Mouse (Mus musculus) hindbrain, embryonic 16.5 days (tissue): ENCODE measurements around the gene Cfap157. TPM values are rescaled to one million over a fixed set of nuclear protein-coding genes. Genes with fewer than 3 reads are reported as not detected.

ENCODE experiments used
- ATAC-seq: fragments of 200-750 bp; cut with Nextera tagmentation; 2 replicates; pipeline ENCODE4 v1.8.0; 2017; ENCODE audit warnings: moderate TSS enrichment, moderate library complexity
- H3K27ac ChIP-seq: fragments of 300-500 bp; sonication (generic); 2 replicates; pipeline ENCODE4 v1.5.1; 2014; ENCODE audit warnings: low read depth, mild to moderate bottlenecking, control low read depth, low read length, moderate library complexity
- H3K27me3 ChIP-seq: fragments of 300-500 bp; sonication (generic); replicated peaks from 2 replicates; pipeline ENCODE4 v1.6.1; 2014; ENCODE audit warnings: low read length; ENCODE audit not compliant: control insufficient read depth, insufficient read depth
- H3K36me3 ChIP-seq: fragments of 300-500 bp; sonication (generic); 2 replicates; pipeline ENCODE4 v1.6.1; 2014; ENCODE audit warnings: mild to moderate bottlenecking, low read length, moderate library complexity, mixed read lengths; ENCODE audit not compliant: control insufficient read depth, insufficient read depth
- H3K4me1 ChIP-seq: fragments of 300-500 bp; sonication (generic); 2 replicates; pipeline ENCODE4 v1.6.1; 2014; ENCODE audit warnings: low read depth, low read length; ENCODE audit not compliant: control insufficient read depth, insufficient read depth
- H3K4me2 ChIP-seq: fragments of 300-500 bp; sonication (generic); 2 replicates; pipeline ENCODE4 v1.6.1; 2014; ENCODE audit warnings: mild to moderate bottlenecking, low read length, control low read depth, moderate library complexity
- H3K4me3 ChIP-seq: fragments of 300-500 bp; sonication (generic); 2 replicates; pipeline ENCODE4 v1.5.1; 2014; ENCODE audit warnings: mild to moderate bottlenecking, low read length, control low read depth, moderate library complexity
- H3K9ac ChIP-seq: fragments of 300-500 bp; sonication (generic); 2 replicates; pipeline ENCODE4 v1.6.1; 2014; ENCODE audit warnings: low read depth, mild to moderate bottlenecking, control low read depth, low read length, moderate library complexity
- H3K9me3 ChIP-seq: fragments of 300-500 bp; sonication (generic); 2 replicates; pipeline ENCODE4 v1.6.1; 2014; ENCODE audit warnings: mild to moderate bottlenecking, low read length, moderate library complexity; ENCODE audit not compliant: control insufficient read depth
- whole genome bisulfite sequencing: fragments of 180-500 bp; shearing (Covaris S2); extraction: QIAGEN DNeasy Blood & Tissue Kit; methylation state at CpG from one replicate; pipeline ENCODE4 v1.1.7; 2014; 5-methylcytosine and 5-hydroxymethylcytosine counted together
- polyA plus RNA-seq: library from polyadenylated mRNA; unstranded; fragments of >200 nt; fragmentation: Nextera tagmentation; extraction: Ambion mirVana; gene quantifications from 2 replicates; pipeline ENCODE4 v1.2.1, GENCODE M21; 2015

Gene Cfap157
- polyA plus RNA-seq, 1 experiment from 2014 or later = 1.1 TPM

GRCm38 (mm10) chr2:32775359-32776074 is 8.7 kb downstream of the Cfap157 start, which contains the start of the genes Ttc16 and Ptrh1:
TSS of gene Ttc16 (minus strand) at chr2:32775633.
TSS of gene Ptrh1 (plus strand) at chr2:32775786.
- Histone ChIP-seq H3K27ac (peak within 1 kb of the TSS; percentile 77), H3K9me3 (no peaks in the 10 kb centered on the region), H3K9ac (peak within 1 kb of the TSS; percentile 70), H3K4me2 (peak within 1 kb of the TSS; percentile 90), H3K27me3 (no peaks in the 10 kb centered on the region), H3K36me3 (no peaks in the 10 kb centered on the region), H3K4me1 (peaks cover 14% of the 10 kb centered on the region), H3K4me3 (peak within 1 kb of the TSS; percentile 69)
- under 1% methylated on average over 46 of the region's 46 CpGs for WGBS
- peak; percentile 99 for ATAC-seq

DNA sequence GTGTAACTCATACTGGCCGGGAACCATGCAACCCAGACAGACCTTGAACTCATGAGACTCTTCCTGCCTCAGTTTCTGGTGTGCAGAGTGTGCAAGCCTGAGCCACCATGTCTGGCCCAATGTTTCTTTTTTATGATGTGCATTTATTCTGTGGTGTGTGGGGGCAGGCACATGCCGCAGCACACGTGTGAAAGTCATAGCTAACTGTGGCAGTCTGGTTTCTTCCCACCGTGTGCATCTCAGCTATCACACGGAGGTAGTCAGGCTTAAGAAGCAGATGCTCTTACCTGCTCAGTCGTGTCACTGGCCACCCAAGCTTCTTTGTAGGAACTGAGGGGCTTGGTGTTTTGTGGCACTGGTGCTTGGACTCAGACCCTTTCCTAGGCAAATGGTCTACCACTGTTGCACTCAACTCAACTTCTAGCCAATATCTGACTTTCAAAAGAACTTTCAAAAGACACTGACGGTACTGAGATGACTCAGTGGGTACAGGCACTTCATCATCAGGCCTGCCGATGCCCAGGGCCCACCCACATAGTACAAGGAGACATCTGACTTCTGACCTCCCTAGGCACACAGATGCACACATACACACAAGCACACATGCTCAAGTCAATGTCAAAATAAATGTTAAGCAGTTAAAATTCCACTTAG is 11.5 kb downstream of the Cfap157 start:
- 87% methylated on average over 8 of the region's 8 CpGs for WGBS

GRCm38 (mm10) chr2:32771886-32772285 is 12.3 kb downstream of the Cfap157 start:
- ATAC-seq = no peak
- no peak overlapping the region for H3K27ac ChIP-seq
- no peak overlapping the region for H3K4me2 ChIP-seq
- H3K27me3 ChIP-seq = no peaks in the 10 kb centered on the region
- H3K4me1 ChIP-seq = peaks cover 14% of the 10 kb centered on the region
- WGBS = 42% methylated on average over 12 of the region's 12 CpGs
- H3K4me3 ChIP-seq = no peak overlapping the region
- no peaks in the 10 kb centered on the region for H3K9me3 ChIP-seq
- H3K9ac ChIP-seq = no peak overlapping the region
- H3K36me3 ChIP-seq = no peaks in the 10 kb centered on the region

More for the DNA sequence above, 11.5 kb downstream of the Cfap157 start:
- no peak for ATAC-seq
- Histone ChIP-seq H3K4me1 (peaks cover 14% of the 10 kb centered on the region), H3K36me3 (no peaks in the 10 kb centered on the region), H3K27me3 (no peaks in the 10 kb centered on the region), H3K9me3 (no peaks in the 10 kb centered on the region), H3K9ac (no peak overlapping the region), H3K27ac (no peak overlapping the region), H3K4me2 (no peak overlapping the region), H3K4me3 (no peak overlapping the region)

GRCm38 (mm10) chr2:32769327-32770085 is 14.7 kb downstream of the Cfap157 start:
- H3K27ac ChIP-seq = no peak overlapping the region
- no peaks in the 10 kb centered on the region; the same call in 1 of the 2 replicates for H3K4me1 ChIP-seq
- no peak for ATAC-seq
- H3K9me3 ChIP-seq = no peaks in the 10 kb centered on the region
- WGBS = 60% methylated on average over 5 of the region's 5 CpGs
- no peak overlapping the region for H3K4me3 ChIP-seq
- H3K27me3 ChIP-seq = no peaks in the 10 kb centered on the region
- no peak overlapping the region for H3K9ac ChIP-seq
- no peaks in the 10 kb centered on the region for H3K36me3 ChIP-seq
- no peak overlapping the region for H3K4me2 ChIP-seq

DNA sequence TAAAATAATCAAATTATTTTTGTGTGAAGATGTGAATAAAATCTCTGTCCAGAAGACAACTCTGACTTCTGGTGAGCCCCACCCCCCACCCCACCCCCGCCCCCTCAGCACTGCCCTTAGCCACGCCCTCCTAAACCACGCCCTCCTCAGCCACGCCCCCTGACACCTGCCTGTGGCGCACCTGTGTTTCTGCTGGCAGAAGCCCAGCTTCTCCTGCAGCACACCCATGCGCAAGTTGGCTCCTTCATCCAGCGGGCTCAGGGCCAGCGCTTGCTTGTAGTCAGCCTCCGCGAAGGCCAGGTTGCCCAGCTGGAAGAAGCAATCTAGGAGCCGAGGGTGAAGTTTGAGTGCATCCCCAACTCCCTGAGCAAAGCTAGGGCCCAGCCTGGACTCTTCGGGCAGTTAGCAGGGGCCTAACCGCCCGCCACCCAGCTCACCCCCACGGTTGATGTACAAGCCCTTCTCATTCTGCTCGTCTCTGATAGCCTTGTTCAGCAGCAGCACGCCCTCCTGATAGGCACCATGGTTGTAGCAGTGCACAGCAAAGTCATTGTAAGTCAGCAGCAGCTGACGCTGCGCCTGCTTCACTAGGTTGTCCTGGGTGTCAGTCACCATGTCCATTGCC is 15.5 kb downstream of the Cfap157 start:
- H3K4me2 ChIP-seq = no peak overlapping the region
- H3K4me1 ChIP-seq = no peaks in the 10 kb centered on the region
- H3K9ac ChIP-seq = no peak overlapping the region
- no peaks in the 10 kb centered on the region for H3K27me3 ChIP-seq
- WGBS = 58% methylated on average over 19 of the region's 19 CpGs
- no peak overlapping the region for H3K4me3 ChIP-seq
- H3K9me3 ChIP-seq = no peaks in the 10 kb centered on the region
- ATAC-seq = no peak
- no peaks in the 10 kb centered on the region for H3K36me3 ChIP-seq
- H3K27ac ChIP-seq = no peak overlapping the region

DNA sequence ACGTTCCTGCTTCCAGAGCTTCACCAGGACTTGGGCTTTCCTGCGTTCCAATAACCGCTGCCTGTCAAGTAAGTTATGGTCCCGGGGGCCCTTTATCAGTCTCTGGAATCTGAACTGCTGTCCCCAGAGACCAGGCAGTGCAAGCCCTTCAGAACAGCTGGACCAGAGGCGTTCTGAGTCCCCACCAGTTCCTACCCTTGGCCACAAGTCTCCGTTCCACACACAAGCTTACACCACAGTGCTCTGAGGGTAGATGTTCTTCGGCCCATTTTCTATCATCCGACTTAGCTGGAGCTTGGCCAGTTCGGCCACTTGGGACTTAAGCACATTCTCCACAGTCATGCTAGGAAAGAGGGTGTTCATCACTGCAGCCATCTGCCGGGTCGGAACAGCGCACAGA is 17.0 kb downstream of the Cfap157 start:
- Histone ChIP-seq H3K36me3 (0 out of 2 replicates have a peak, but pooled peaks cover 4% of the 10 kb centered on the region), H3K9ac (no peak overlapping the region), H3K9me3 (no peaks in the 10 kb centered on the region), H3K4me3 (no peak overlapping the region), H3K4me1 (no peaks in the 10 kb centered on the region), H3K27me3 (no peaks in the 10 kb centered on the region), H3K27ac (no peak overlapping the region), H3K4me2 (no peak overlapping the region)
- WGBS = 73% methylated on average over 12 of the region's 12 CpGs
- no peak for ATAC-seq

- Histone ChIP-seq H3K36me3 (peaks cover 18% of the 10 kb centered on the region), H3K4me3 (no peak overlapping the region), H3K9me3 (no peaks in the 10 kb centered on the region), H3K27me3 (no peaks in the 10 kb centered on the region), H3K4me1 (peaks cover 7% of the 10 kb centered on the region), H3K9ac (no peak overlapping the region), H3K4me2 (no peak overlapping the region), H3K27ac (no peak overlapping the region)
- 87% methylated on average over 3 of the region's 3 CpGs for WGBS
- ATAC-seq = no peak
These were observed 20.9 kb downstream of the Cfap157 start for GRCm38 (mm10) chr2:32763353-32763752.

GRCm38 (mm10) chr2:32761859-32762258 is 22.4 kb downstream of the Cfap157 start:
- H3K4me3 ChIP-seq = no peak overlapping the region
- no peaks in the 10 kb centered on the region for H3K27me3 ChIP-seq
- H3K4me2 ChIP-seq = no peak overlapping the region
- no peaks in the 10 kb centered on the region for H3K9me3 ChIP-seq
- H3K4me1 ChIP-seq = peaks cover 8% of the 10 kb centered on the region
- no peak overlapping the region for H3K9ac ChIP-seq
- no peak overlapping the region for H3K27ac ChIP-seq
- H3K36me3 ChIP-seq = peaks cover 18% of the 10 kb centered on the region
- ATAC-seq = no peak
- WGBS = 87% methylated on average over 4 of the region's 4 CpGs
